Mouse (Mus musculus): ENCODE measurements around the gene Sema4g. TPM values are rescaled to one million over a fixed set of nuclear protein-coding genes. Genes with fewer than 3 reads are reported as not detected.

Sema4g gene
- total and polyA plus RNA-seq, 3 experiments: 0.13 to 0.30 (median 0.22) TPM

- ATAC-seq (ENCODE audit: extremely low read depth, insufficient number of reproducible peaks, low FRiP score, poor library complexity, severe bottlenecking) (no peak), DNase-seq (ENCODE audit: low spot score) (no peak)
- H3K9me3 ChIP-seq (replicated peaks): no peaks in the 10 kb centered on the region
- H3K27me3 ChIP-seq (ENCODE audit: insufficient read depth, low read length): peaks cover 58% of the 10 kb centered on the region
- no peak overlapping the region for H3K4me3 ChIP-seq (ENCODE audit: low read depth, low read length)
- H3K4me1 ChIP-seq (ENCODE audit: insufficient read depth, low read depth, low read length): peaks cover 29% of the 10 kb centered on the region
- peaks cover 7% of the 10 kb centered on the region for H3K36me3 ChIP-seq (replicated peaks)
- TF ChIP-seq GATA2 (IDR thresholded peaks at IDR 0.05; ENCODE audit: borderline replicate concordance, low read depth, low read length) (no peak), GATA1 (IDR thresholded peaks at IDR 0.05; ENCODE audit: borderline replicate concordance, low read length) (no peak), POLR2AphosphoS5 (IDR thresholded peaks at IDR 0.05; ENCODE audit: insufficient replicate concordance, low read depth, low read length) (no peak), TAL1 (conservative IDR thresholded peaks at IDR 0.05; ENCODE audit: low read depth, low read length) (no peak), CTCF (IDR thresholded peaks at IDR 0.05; ENCODE audit: low read depth, low read length) (no peak)
These were observed 55.6 kb downstream of the Sema4g start for GRCm38 (mm10) chr19:45044389-45044927.

- DNase-seq (ENCODE audit: low spot score): no peak
- ATAC-seq (ENCODE audit: extremely low read depth, insufficient number of reproducible peaks, low FRiP score, poor library complexity, severe bottlenecking): no peak
- H3K4me1 ChIP-seq (ENCODE audit: insufficient read depth, low read depth, low read length): peaks cover 33% of the 10 kb centered on the region
- peaks cover 50% of the 10 kb centered on the region for H3K27me3 ChIP-seq (ENCODE audit: insufficient read depth, low read length)
- TF ChIP-seq GATA2 (IDR thresholded peaks at IDR 0.05; ENCODE audit: borderline replicate concordance, low read depth, low read length) (no peak), POLR2AphosphoS5 (IDR thresholded peaks at IDR 0.05; ENCODE audit: insufficient replicate concordance, low read depth, low read length) (no peak), CTCF (IDR thresholded peaks at IDR 0.05; ENCODE audit: low read depth, low read length) (no peak), TAL1 (conservative IDR thresholded peaks at IDR 0.05; ENCODE audit: low read depth, low read length) (no peak), GATA1 (IDR thresholded peaks at IDR 0.05; ENCODE audit: borderline replicate concordance, low read length) (no peak)
- H3K36me3 ChIP-seq (replicated peaks): peaks cover 15% of the 10 kb centered on the region
- H3K9me3 ChIP-seq (replicated peaks): no peaks in the 10 kb centered on the region
- H3K4me3 ChIP-seq (ENCODE audit: low read depth, low read length): no peak overlapping the region
These were observed 56.3 kb downstream of the Sema4g start for GRCm38 (mm10) chr19:45045236-45045635.

GRCm38 (mm10) chr19:45045651-45046050 lies 56.8 kb downstream of the Sema4g start, which contains the start of gene Pdzd7:
Gene Pdzd7, minus strand, starts transcription at chr19:45045717.
- no peak for TF ChIP-seq GATA2 (IDR thresholded peaks at IDR 0.05; ENCODE audit: borderline replicate concordance, low read depth, low read length)
- no peak for TF ChIP-seq CTCF (IDR thresholded peaks at IDR 0.05; ENCODE audit: low read depth, low read length)
- TF ChIP-seq POLR2AphosphoS5 (IDR thresholded peaks at IDR 0.05; ENCODE audit: insufficient replicate concordance, low read depth, low read length): no peak
- TF ChIP-seq GATA1 (IDR thresholded peaks at IDR 0.05; ENCODE audit: borderline replicate concordance, low read length): no peak
- Histone ChIP-seq H3K4me3 (ENCODE audit: low read depth, low read length) (no peak within 1 kb of the TSS), H3K27me3 (ENCODE audit: insufficient read depth, low read length) (peaks cover 46% of the 10 kb centered on the region), H3K9me3 (replicated peaks) (no peaks in the 10 kb centered on the region), H3K36me3 (replicated peaks) (peaks cover 19% of the 10 kb centered on the region), H3K4me1 (ENCODE audit: insufficient read depth, low read depth, low read length) (peaks cover 33% of the 10 kb centered on the region)
- ATAC-seq (ENCODE audit: extremely low read depth, insufficient number of reproducible peaks, low FRiP score, poor library complexity, severe bottlenecking) (no peak), DNase-seq (ENCODE audit: low spot score) (no peak)

- DNase-seq (ENCODE audit: low spot score) (no peak), ATAC-seq (ENCODE audit: extremely low read depth, insufficient number of reproducible peaks, low FRiP score, poor library complexity, severe bottlenecking) (no peak)
- TF ChIP-seq GATA2 (IDR thresholded peaks at IDR 0.05; ENCODE audit: borderline replicate concordance, low read depth, low read length): no peak
These were observed 57.8 kb downstream of the Sema4g start for GRCm38 (mm10) chr19:45046523-45047321.

GRCm38 (mm10) chr19:45047417-45047934 lies 58.6 kb downstream of the Sema4g start, which contains the start of gene Sfxn3:
Gene Sfxn3, plus strand, starts transcription at chr19:45047503.
- H3K4me1 ChIP-seq (ENCODE audit: insufficient read depth, low read depth, low read length): peaks cover 33% of the 10 kb centered on the region
- H3K36me3 ChIP-seq (replicated peaks): peaks cover 36% of the 10 kb centered on the region
- H3K27me3 ChIP-seq (ENCODE audit: insufficient read depth, low read length): peaks cover 34% of the 10 kb centered on the region
- ATAC-seq (ENCODE audit: extremely low read depth, insufficient number of reproducible peaks, low FRiP score, poor library complexity, severe bottlenecking) (peak; percentile 73), DNase-seq (ENCODE audit: low spot score) (peak; percentile 97)
- TF ChIP-seq CTCF (IDR thresholded peaks at IDR 0.05; ENCODE audit: low read depth, low read length) (peak; percentile 46; the same call in 1 of the 2 replicates), GATA2 (IDR thresholded peaks at IDR 0.05; ENCODE audit: borderline replicate concordance, low read depth, low read length) (no peak)
- no peaks in the 10 kb centered on the region for H3K9me3 ChIP-seq (replicated peaks)
- H3K4me3 ChIP-seq (ENCODE audit: low read depth, low read length): peak within 1 kb of the TSS; percentile 73

More at GRCm38 (mm10) chr19:45046523-45047321, 57.8 kb downstream of the Sema4g start:
- H3K4me3 ChIP-seq (ENCODE audit: low read depth, low read length): peak overlapping the region; percentile 73; the same call in 1 of the 2 replicates
- peaks cover 28% of the 10 kb centered on the region for H3K36me3 ChIP-seq (replicated peaks)
- H3K4me1 ChIP-seq (ENCODE audit: insufficient read depth, low read depth, low read length): peaks cover 33% of the 10 kb centered on the region
- peaks cover 37% of the 10 kb centered on the region for H3K27me3 ChIP-seq (ENCODE audit: insufficient read depth, low read length)
- H3K9me3 ChIP-seq (replicated peaks): no peaks in the 10 kb centered on the region

- H3K4me1 ChIP-seq (ENCODE audit: insufficient read depth, low read depth, low read length): peaks cover 33% of the 10 kb centered on the region
- peak overlapping the region; percentile 73 for H3K4me3 ChIP-seq (ENCODE audit: low read depth, low read length)
- peak; percentile 55 for ATAC-seq (ENCODE audit: extremely low read depth, insufficient number of reproducible peaks, low FRiP score, poor library complexity, severe bottlenecking)
- DNase-seq (ENCODE audit: low spot score): peak; percentile 54
- no peaks in the 10 kb centered on the region for H3K9me3 ChIP-seq (replicated peaks)
- H3K36me3 ChIP-seq (replicated peaks): peaks cover 42% of the 10 kb centered on the region
- TF ChIP-seq TAL1 (conservative IDR thresholded peaks at IDR 0.05; ENCODE audit: low read depth, low read length) (0 out of 2 replicates have a peak, but pooled peaks have one; percentile 30), POLR2AphosphoS5 (IDR thresholded peaks at IDR 0.05; ENCODE audit: insufficient replicate concordance, low read depth, low read length) (no peak), GATA1 (IDR thresholded peaks at IDR 0.05; ENCODE audit: borderline replicate concordance, low read length) (no peak)
- H3K27me3 ChIP-seq (ENCODE audit: insufficient read depth, low read length): peaks cover 33% of the 10 kb centered on the region
These were observed 59.2 kb downstream of the Sema4g start for GRCm38 (mm10) chr19:45047935-45048643.

Data from G1E (cell line).